Mouse (Mus musculus) kidney, embryonic 15.5 days (tissue): Measurements from ENCODE around the gene Zfp956. TPM values are rescaled to one million over a fixed set of nuclear protein-coding genes. Genes with fewer than 3 reads are reported as not detected.

Experiments used
- ATAC-seq: fragments of 200-750 bp; cut with Nextera tagmentation; replicated peaks from 2 replicates; pipeline ENCODE4 v1.8.0; 2017; ENCODE audit warnings: moderate TSS enrichment; ENCODE audit not compliant: low FRiP score
- H3K27ac ChIP-seq: fragments of 300-500 bp; sonication (generic); 2 replicates; pipeline ENCODE4 v1.5.1; 2015; ENCODE audit warnings: mild to moderate bottlenecking, inconsistent platforms
- H3K27me3 ChIP-seq: fragments of 300-500 bp; sonication (generic); 2 replicates; pipeline ENCODE4 v1.6.1; 2015; ENCODE audit warnings: inconsistent platforms
- H3K36me3 ChIP-seq: fragments of 300-500 bp; sonication (generic); 2 replicates; pipeline ENCODE4 v1.6.1; 2015; ENCODE audit warnings: inconsistent platforms
- H3K4me1 ChIP-seq: fragments of 300-500 bp; sonication (generic); 2 replicates; pipeline ENCODE4 v1.6.1; 2015; ENCODE audit warnings: inconsistent platforms
- H3K4me2 ChIP-seq: fragments of 300-500 bp; sonication (generic); 2 replicates; pipeline ENCODE4 v1.6.1; 2015; ENCODE audit warnings: moderate library complexity, mild to moderate bottlenecking, inconsistent platforms
- H3K4me3 ChIP-seq: fragments of 300-500 bp; sonication (generic); replicated peaks from 2 replicates; pipeline ENCODE4 v1.5.1; 2015; ENCODE audit warnings: mild to moderate bottlenecking, inconsistent platforms
- H3K9ac ChIP-seq: fragments of 300-500 bp; sonication (generic); 2 replicates; pipeline ENCODE4 v1.6.1; 2015; ENCODE audit warnings: mild to moderate bottlenecking, inconsistent platforms
- H3K9me3 ChIP-seq: fragments of 300-500 bp; sonication (generic); replicated peaks from 2 replicates; pipeline ENCODE4 v1.6.1; 2016; ENCODE audit warnings: inconsistent platforms
- WGBS: fragments of 180-500 bp; shearing (Covaris S2); methylation state at CpG from one replicate; pipeline ENCODE4 v1.1.7; 2015; ENCODE audit warnings: mixed read lengths; 5-methylcytosine and 5-hydroxymethylcytosine counted together
- polyA plus RNA-seq: library from polyadenylated mRNA; unstranded; fragments of >200 nt; fragmentation: Nextera tagmentation; extraction: Ambion mirVana; gene quantifications from 2 replicates; pipeline ENCODE4 v1.2.1, GENCODE M21; 2015

Zfp956 gene
- polyA plus RNA-seq, result 9.0 and 10.7 TPM in 2 replicates

DNA sequence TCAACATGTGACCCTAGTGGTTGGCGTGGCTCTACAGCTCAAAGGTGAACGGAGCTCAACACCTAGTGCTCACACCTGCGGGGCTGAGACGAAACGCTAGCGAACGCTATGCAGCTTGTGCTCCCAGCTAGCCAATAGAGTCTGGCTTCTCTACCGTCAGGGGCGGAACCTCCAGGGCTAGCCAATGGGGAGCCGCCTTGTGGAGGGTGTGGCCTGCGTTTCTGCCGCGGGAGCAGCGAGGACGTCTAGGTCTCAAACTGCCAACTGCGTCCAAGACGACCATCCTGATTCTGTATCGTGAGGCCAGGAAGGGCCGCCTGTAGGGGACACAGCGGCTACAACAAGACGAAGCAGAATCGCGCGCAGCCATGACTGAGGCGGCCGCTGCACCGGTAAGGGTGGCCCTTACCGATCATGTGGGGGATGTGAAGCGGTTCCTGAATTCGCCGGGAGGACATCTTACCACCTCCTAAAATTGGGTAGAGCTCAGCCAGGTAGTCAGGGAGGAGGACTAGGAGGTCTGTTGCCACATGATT, at the start of gene Zfp956:
Gene Zfp956 (plus strand): TSS at position 200 of the 536 bp plus-strand sequence.
- Histone ChIP-seq H3K9me3 (no peaks in the 10 kb centered on the region), H3K27me3 (no peaks in the 10 kb centered on the region), H3K36me3 (peaks cover 25% of the 10 kb centered on the region), H3K4me2 (peak within 1 kb of the TSS; percentile 87), H3K4me3 (peak within 1 kb of the TSS; percentile 78), H3K4me1 (peaks cover 14% of the 10 kb centered on the region), H3K27ac (peak within 1 kb of the TSS; percentile 85), H3K9ac (peak within 1 kb of the TSS; percentile 84)
- under 1% methylated on average over 31 of the region's 31 CpGs for WGBS
- ATAC-seq, result peak; percentile 99

DNA sequence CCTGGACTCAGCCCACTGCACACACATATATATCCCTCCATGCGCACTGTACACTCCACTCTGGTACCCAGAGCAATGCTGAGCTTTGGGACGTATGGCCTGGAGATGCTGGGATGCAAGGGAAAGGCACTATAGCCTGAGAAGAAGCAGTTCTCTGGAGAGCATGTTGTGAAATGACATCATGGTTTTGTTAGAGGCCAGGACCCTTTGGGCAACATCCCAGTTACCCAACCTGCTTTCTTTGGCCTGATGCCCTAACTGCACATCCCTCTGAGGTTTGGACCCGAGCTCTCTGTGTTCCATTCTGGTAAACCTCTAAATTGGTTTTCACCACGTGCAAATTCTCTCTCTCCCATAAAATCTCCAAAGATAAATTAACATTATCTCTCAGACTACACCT, 49.6 kb upstream of the Zfp956 start:
- Histone ChIP-seq H3K27ac (no peak overlapping the region), H3K4me3 (no peak overlapping the region), H3K4me1 (no peaks in the 10 kb centered on the region), H3K27me3 (no peaks in the 10 kb centered on the region), H3K9me3 (no peaks in the 10 kb centered on the region), H3K36me3 (peaks cover 97% of the 10 kb centered on the region), H3K4me2 (no peak overlapping the region), H3K9ac (no peak overlapping the region)
- ATAC-seq, result no peak
- 76% methylated on average over 4 of the region's 4 CpGs for WGBS

DNA sequence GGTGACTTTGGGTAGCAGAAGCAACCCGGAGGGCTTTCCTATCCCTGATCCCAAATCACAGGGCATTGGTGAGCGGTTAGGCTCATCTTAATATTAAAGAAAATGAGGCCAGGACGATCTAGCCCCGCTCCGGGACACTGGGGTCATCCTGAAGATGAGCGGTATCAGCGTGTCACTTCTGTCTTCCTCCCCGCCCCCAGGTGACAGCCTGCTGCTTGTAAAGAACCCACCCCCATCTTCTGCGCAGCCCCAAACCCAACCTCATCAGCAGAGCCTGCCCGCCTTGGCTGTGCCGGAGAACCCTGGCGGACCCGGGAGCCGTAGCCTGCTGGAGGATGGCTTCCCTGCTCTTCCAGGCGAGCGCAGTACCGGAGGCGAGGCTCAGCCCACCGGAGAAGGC, 48.8 kb upstream of the Zfp956 start:
- H3K27ac ChIP-seq, result no peak overlapping the region
- H3K4me3 ChIP-seq, result no peak overlapping the region
- no peak overlapping the region for H3K4me2 ChIP-seq
- no peaks in the 10 kb centered on the region for H3K27me3 ChIP-seq
- H3K36me3 ChIP-seq, result peaks cover 89% of the 10 kb centered on the region
- H3K4me1 ChIP-seq, result no peaks in the 10 kb centered on the region
- ATAC-seq, result no peak
- H3K9ac ChIP-seq, result no peak overlapping the region
- no peaks in the 10 kb centered on the region for H3K9me3 ChIP-seq
- 52% methylated on average over 19 of the region's 19 CpGs for WGBS

DNA sequence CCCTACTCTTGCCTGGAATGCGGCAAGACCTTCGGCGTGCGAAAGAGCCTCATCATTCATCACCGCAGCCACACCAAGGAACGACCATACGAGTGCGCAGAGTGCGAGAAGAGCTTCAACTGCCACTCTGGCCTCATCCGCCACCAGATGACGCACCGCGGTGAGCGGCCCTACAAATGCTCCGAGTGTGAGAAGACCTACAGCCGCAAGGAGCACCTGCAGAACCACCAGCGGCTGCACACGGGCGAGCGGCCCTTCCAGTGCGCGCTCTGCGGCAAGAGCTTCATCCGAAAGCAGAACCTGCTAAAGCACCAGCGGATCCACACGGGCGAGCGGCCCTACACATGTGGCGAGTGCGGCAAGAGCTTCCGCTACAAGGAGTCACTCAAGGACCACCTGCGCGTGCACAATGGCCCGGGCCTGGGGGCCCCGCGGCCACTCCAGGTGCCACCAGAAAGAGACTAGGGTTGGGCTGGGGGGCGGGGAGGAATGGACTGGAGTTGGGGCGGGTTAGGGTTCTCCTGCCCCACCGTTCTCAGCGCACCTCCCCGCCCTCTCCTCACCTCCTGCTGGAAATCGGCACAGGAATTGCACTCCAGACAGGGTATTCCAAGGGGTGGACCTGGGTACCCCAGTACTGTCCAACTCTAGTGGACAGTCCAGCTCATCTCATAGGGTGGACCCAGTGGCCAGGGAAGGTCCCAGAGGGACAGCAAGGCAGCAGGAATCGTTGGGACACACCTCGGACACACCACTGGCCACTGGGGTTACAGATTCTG, 48.1 kb upstream of the Zfp956 start:
- Histone ChIP-seq H3K27me3 (no peaks in the 10 kb centered on the region), H3K9ac (no peak overlapping the region), H3K36me3 (peaks cover 82% of the 10 kb centered on the region), H3K9me3 (no peaks in the 10 kb centered on the region), H3K4me3 (no peak overlapping the region), H3K4me2 (no peak overlapping the region), H3K27ac (no peak overlapping the region), H3K4me1 (no peaks in the 10 kb centered on the region)
- no peak for ATAC-seq
- WGBS, result 70% methylated on average over 44 of the region's 44 CpGs

DNA sequence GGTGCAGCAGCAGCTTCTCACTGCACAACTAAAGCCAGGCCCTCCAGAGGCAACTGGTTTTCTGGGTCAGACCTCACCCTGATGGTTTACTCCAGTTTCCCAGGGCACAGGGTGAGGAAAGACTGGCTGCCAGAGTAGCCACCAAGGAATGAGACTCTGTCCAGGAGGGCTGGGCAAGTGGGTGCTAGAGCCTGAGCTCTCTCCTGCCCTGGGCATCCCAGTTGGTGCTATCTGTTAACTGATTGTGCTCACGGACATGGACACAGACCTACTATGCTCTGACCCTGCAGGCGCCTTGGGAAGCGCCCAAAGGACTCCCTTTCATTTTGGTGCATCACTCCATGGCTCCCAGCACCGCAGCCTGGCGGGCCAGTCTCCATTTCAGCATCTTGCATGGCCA, 46.9 kb upstream of the Zfp956 start:
- H3K4me3 ChIP-seq, result no peak overlapping the region
- H3K9ac ChIP-seq, result no peak overlapping the region
- H3K4me1 ChIP-seq, result no peaks in the 10 kb centered on the region
- H3K4me2 ChIP-seq, result no peak overlapping the region
- no peaks in the 10 kb centered on the region for H3K27me3 ChIP-seq
- no peak overlapping the region for H3K27ac ChIP-seq
- no peaks in the 10 kb centered on the region for H3K9me3 ChIP-seq
- WGBS, result 95% methylated on average over 5 of the region's 5 CpGs
- ATAC-seq, result no peak
- peaks cover 70% of the 10 kb centered on the region for H3K36me3 ChIP-seq

DNA sequence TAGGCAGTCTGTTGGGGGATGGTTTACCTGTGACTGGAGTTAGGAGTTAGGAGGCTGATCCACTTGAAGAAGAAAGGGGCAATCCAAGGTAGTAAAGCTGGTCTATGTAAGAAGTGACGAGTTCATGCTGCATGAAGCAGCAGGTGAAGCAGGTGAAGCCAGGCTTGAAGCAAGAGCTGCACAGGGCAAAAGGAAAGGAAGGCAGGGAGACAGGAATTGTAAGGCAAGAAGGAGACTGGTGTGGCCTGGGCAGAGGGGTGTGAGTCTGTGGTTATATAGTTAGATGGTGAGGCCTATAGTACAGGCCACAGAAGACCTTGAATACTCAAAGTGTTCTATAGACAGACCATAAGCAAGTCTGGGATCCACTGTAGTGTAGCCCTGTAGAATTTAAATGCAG, 44.2 kb upstream of the Zfp956 start:
- Histone ChIP-seq H3K27me3 (no peaks in the 10 kb centered on the region), H3K9ac (no peak overlapping the region), H3K9me3 (no peaks in the 10 kb centered on the region), H3K27ac (no peak overlapping the region), H3K4me2 (no peak overlapping the region), H3K36me3 (peaks cover 43% of the 10 kb centered on the region), H3K4me3 (no peak overlapping the region), H3K4me1 (no peaks in the 10 kb centered on the region)
- 78% methylated on average over 1 of the region's 1 CpGs for WGBS
- ATAC-seq, result no peak

DNA sequence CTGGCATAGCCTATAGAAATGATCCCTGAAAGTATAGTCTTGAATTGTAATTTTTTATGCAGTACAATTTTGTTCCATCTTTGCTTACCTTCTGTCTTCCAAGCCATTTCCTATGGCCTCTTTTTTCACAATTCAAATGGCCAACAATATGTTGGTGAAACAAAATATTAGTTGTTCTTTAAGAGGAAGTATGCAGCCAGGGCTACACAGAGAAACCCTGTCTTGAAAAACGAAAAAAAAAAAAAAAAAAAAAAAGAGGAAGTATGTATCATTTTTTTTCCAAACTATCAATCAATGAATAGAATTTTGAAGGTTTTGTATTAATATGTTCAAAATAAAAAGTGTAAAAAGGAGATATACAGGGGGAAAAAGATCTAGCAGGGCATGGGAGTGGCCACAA, 41.5 kb upstream of the Zfp956 start:
- no peak overlapping the region for H3K27ac ChIP-seq
- H3K4me1 ChIP-seq, result no peaks in the 10 kb centered on the region
- H3K36me3 ChIP-seq, result peaks cover 17% of the 10 kb centered on the region
- no peaks in the 10 kb centered on the region for H3K27me3 ChIP-seq
- ATAC-seq, result no peak
- H3K4me2 ChIP-seq, result no peak overlapping the region
- no peaks in the 10 kb centered on the region for H3K9me3 ChIP-seq
- WGBS, result 64% methylated on average over 1 of the region's 1 CpGs
- H3K4me3 ChIP-seq, result no peak overlapping the region
- H3K9ac ChIP-seq, result no peak overlapping the region

DNA sequence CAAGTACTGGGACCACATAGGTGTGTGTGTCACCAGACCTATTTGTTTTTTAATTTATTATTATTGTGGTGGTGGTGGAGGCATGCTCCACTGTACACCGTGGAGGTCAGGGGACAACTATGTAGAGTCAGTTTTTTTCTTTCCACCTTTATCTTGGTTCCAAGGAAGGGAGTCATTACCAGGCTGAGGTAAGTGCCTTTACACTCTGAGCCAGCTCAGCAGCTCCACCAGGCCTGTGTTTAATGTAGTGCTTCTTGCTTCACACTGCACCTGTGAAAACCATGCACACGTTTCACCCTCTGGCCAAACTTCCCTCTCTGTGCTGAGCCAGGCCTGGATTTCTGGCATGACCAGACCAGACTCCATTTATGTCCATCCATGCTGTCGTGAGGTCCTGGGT, 40.2 kb upstream of the Zfp956 start:
- Histone ChIP-seq H3K27ac (no peak overlapping the region), H3K36me3 (peaks cover 3% of the 10 kb centered on the region; the same call in 1 of the 2 replicates), H3K9me3 (no peaks in the 10 kb centered on the region), H3K4me3 (no peak overlapping the region), H3K4me2 (no peak overlapping the region), H3K9ac (no peak overlapping the region), H3K27me3 (no peaks in the 10 kb centered on the region), H3K4me1 (no peaks in the 10 kb centered on the region)
- ATAC-seq, result no peak
- 56% methylated on average over 3 of the region's 3 CpGs for WGBS

DNA sequence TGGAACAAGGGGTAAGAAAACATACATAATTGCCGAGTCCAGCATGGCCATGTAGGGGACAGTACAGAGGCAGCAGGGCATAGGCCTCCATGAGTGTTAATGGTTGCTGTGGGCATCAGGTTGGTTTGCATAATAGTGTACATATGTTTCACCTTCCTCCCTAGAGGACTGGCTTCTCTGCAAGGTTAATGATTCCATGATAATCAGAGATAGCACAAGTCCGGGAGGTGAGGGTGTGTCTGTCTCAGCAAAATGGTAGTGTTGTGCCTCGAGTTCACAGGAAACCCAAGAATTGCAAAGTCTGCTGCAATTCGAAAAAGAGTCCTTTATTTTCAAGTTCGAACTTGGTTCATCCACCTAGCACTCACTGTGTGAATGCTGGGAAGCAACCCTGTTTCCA, 36.1 kb upstream of the Zfp956 start:
- Histone ChIP-seq H3K27ac (no peak overlapping the region), H3K4me3 (no peak overlapping the region), H3K9me3 (no peaks in the 10 kb centered on the region), H3K36me3 (no peaks in the 10 kb centered on the region), H3K9ac (no peak overlapping the region), H3K4me1 (peaks cover 15% of the 10 kb centered on the region), H3K4me2 (no peak overlapping the region), H3K27me3 (no peaks in the 10 kb centered on the region)
- ATAC-seq, result no peak
- WGBS, result 81% methylated on average over 5 of the region's 5 CpGs

DNA sequence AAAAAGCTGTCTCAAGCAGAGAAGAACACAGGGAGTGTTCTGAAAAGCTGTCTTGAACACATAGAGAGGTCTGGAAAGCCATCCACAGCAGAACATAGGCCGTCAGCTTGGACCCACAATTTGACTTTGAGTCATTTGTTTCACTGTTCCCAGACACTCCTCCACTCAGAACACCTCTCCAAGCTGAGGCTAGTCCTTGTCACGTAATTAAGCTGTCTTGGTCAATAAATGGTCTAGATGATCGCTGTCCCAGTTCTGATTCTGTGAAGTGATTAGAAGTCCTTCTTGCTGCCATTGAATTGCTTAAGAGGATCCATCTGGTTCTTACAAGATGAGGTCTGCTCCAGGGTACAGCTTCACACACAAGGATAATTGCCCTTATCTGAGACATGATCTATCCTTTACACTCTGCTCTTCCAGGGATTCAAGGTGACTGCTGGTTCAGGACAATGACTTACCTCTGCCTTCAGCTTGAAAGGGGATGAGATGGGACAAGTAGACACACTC, 34.4 kb upstream of the Zfp956 start:
- 66% methylated on average over 3 of the region's 3 CpGs for WGBS
- no peaks in the 10 kb centered on the region for H3K9me3 ChIP-seq
- no peak for ATAC-seq

DNA sequence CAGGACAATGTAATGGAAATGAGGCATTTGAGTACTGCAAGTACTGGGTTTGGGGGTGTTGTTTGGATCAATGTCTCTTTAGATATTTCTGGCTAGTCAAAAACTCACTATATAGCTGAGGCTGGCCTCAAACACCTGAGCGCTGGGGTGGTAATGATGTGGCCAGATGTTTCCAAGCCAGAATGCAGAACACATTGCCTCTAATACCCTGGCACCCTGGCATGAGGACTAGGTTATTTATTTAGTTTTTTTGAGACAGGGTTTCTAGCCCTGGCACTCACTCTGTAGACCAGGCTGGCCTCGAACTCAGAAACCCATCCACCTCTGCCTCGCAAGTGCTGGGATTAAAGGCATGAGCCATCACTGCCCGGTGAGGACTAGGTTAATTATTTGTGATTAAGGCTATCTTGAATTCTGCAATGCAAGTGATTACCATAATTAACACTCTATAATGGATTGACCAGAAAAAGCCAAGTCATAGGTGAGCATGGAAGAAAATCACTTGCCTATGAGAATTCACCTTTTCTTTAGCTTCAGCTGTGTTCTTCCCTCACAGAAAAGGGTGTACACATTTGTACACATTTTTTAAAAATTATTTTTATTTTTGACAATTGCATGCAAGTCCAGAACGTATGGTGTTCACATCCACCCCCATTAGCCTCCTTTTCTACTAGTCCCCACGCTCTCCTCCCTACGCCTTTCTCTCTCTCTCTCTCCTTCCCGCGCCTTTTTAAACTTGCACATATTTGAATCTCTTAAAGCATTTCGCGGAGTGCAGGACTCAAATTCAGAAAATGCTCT, 33.3 kb upstream of the Zfp956 start:
- peak overlapping the region; percentile 99 for H3K27ac ChIP-seq
- WGBS, result 30% methylated on average over 11 of the region's 11 CpGs
- peak overlapping the region; percentile 89 for H3K9ac ChIP-seq
- H3K4me2 ChIP-seq, result peak overlapping the region; percentile 74
- H3K9me3 ChIP-seq, result no peaks in the 10 kb centered on the region
- no peaks in the 10 kb centered on the region for H3K27me3 ChIP-seq
- peaks cover 22% of the 10 kb centered on the region for H3K4me1 ChIP-seq
- peak; percentile 15 for ATAC-seq
- 0 out of 2 replicates have a peak, but pooled peaks cover 4% of the 10 kb centered on the region for H3K36me3 ChIP-seq
- H3K4me3 ChIP-seq, result peak overlapping the region; percentile 92

More for the DNA sequence above, 34.4 kb upstream of the Zfp956 start:
- no peak overlapping the region for H3K9ac ChIP-seq
- peaks cover 22% of the 10 kb centered on the region for H3K4me1 ChIP-seq
- H3K4me3 ChIP-seq, result no peak overlapping the region
- no peak overlapping the region for H3K27ac ChIP-seq
- no peak overlapping the region for H3K4me2 ChIP-seq
- no peaks in the 10 kb centered on the region for H3K27me3 ChIP-seq
- H3K36me3 ChIP-seq, result 0 out of 2 replicates have a peak, but pooled peaks cover 4% of the 10 kb centered on the region
